Mouse (Mus musculus): ENCODE data around the gene Gm17387. TPM values are rescaled to one million over a fixed set of nuclear protein-coding genes. Genes with fewer than 3 reads are reported as not detected.

The Gm17387 gene
- total and polyA plus RNA-seq, 3 experiments: not detected

DNA sequence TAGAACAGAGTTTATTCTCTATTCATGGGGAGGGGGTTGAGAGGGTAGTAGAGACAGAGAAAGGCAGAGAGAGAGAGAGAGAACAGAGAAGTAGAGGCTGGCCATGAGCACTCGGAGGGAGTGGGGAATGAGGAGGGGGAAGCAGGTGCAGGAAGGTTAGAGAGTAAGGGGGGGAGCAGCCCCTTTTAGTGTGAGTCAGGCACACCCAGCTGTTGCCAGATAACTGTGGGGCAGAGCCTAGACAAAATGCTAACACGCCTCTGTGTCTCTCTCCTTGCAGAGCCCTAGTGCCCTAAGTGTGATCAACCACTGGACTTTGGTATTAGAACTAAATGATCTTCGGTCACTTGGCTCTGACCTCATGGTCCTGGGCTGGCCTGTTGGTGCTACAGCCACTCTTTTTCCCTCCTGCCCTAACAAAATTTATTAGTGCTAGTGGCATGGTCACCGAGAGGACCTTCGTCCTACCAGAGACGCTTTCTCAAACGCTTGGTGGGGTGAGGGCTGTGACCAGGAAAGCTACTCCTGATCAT lies 17.6 kb upstream of the Gm17387 start:
- Histone ChIP-seq H3K36me3 (ENCODE audit: control insufficient read depth in 1 of 2, insufficient read depth in 2 of 2, low read length in 2 of 2) (no peaks in the 10 kb centered on the region; a peak in 1 of 4 replicates), H3K4me3 (ENCODE audit: control insufficient read depth in 1 of 2, insufficient read depth in 1 of 2, low read depth in 2 of 2, low read length in 2 of 2) (peak overlapping the region; percentile 64 to 75; a peak in 3 of 4 replicates), H3K27ac (ENCODE audit: control insufficient read depth, low read depth, low read length) (no peak overlapping the region), H3K9ac (ENCODE audit: control insufficient read depth, low read depth, low read length, poor library complexity, severe bottlenecking) (peak overlapping the region; percentile 57; the same call in 1 of the 2 replicates), H3K27me3 (ENCODE audit: control insufficient read depth in 1 of 2, insufficient read depth in 2 of 2, low read length in 2 of 2) (0 out of 4 replicates have a peak, but pooled peaks cover 0 to 1% of the 10 kb centered on the region in 2 experiments), H3K79me2 (ENCODE audit: control insufficient read depth, insufficient read depth, low read length, poor library complexity) (no peaks in the 10 kb centered on the region), H3K9me3 (replicated peaks; ENCODE audit: insufficient read depth, low read length) (no peaks in the 10 kb centered on the region), H3K4me1 (ENCODE audit: control insufficient read depth in 1 of 2, insufficient read depth in 2 of 2, low read length in 2 of 2) (peaks cover 0 to 12% of the 10 kb centered on the region in 2 experiments; a peak in 2 of 4 replicates)
- TF ChIP-seq JUND (IDR thresholded peaks at IDR 0.05; ENCODE audit: low read depth, low read length): no peak
- TF ChIP-seq ELF1 (IDR thresholded peaks at IDR 0.05; ENCODE audit: low read depth, low read length): no peak
- no peak for TF ChIP-seq MEF2A (IDR thresholded peaks at IDR 0.05; ENCODE audit: extremely low read depth, insufficient replicate concordance, low read depth, low read length, poor library complexity, severe bottlenecking)
- TF ChIP-seq USF1 (IDR thresholded peaks at IDR 0.05; ENCODE audit: low read depth, low read length): no peak
- TF ChIP-seq ZKSCAN1 (IDR thresholded peaks at IDR 0.05; ENCODE audit: low read depth, low read length): no peak
- no peak for TF ChIP-seq CHD1 (IDR thresholded peaks at IDR 0.05; ENCODE audit: low read depth, low read length)
- TF ChIP-seq E2F4 (IDR thresholded peaks at IDR 0.05; ENCODE audit: borderline replicate concordance, low read depth, low read length): no peak
- TF ChIP-seq SMC3 (IDR thresholded peaks at IDR 0.05; ENCODE audit: low read depth, low read length): no peak
- TF ChIP-seq POLR2A (IDR thresholded peaks at IDR 0.05; ENCODE audit: control insufficient read depth in 1 of 2, insufficient read depth in 1 of 2, low read depth in 1 of 2, low read length in 2 of 2, poor library complexity in 1 of 2): no peak
- TF ChIP-seq TBP (IDR thresholded peaks at IDR 0.05; ENCODE audit: low read depth, low read length): no peak
- TF ChIP-seq CTCF (IDR thresholded peaks at IDR 0.05 in 2 of 3, conservative IDR thresholded peaks at IDR 0.05 in 1 of 3; ENCODE audit: control insufficient read depth in 1 of 3, insufficient read depth in 1 of 3, low read depth in 2 of 3, low read length in 3 of 3, poor library complexity in 1 of 3, severe bottlenecking in 1 of 3): no peak
- TF ChIP-seq MAX (IDR thresholded peaks at IDR 0.05; ENCODE audit: low read length): no peak
- TF ChIP-seq MXI1 (IDR thresholded peaks at IDR 0.05; ENCODE audit: low read depth, low read length): no peak
- no peak for TF ChIP-seq GATA1 (IDR thresholded peaks at IDR 0.05; ENCODE audit: low read depth, low read length)
- no peak for TF ChIP-seq NELFE (IDR thresholded peaks at IDR 0.05; ENCODE audit: low read depth, low read length)
- no peak for TF ChIP-seq TAL1 (IDR thresholded peaks at IDR 0.05; ENCODE audit: low read length)
- no peak for TF ChIP-seq ZMIZ1 (IDR thresholded peaks at IDR 0.05; ENCODE audit: low read depth, low read length)
- no peak for TF ChIP-seq POLR2AphosphoS5 (IDR thresholded peaks at IDR 0.05; ENCODE audit: borderline replicate concordance, low read depth, low read length)
- TF ChIP-seq CHD2 (IDR thresholded peaks at IDR 0.05; ENCODE audit: low read length): no peak
- no peak for DNase-seq (ENCODE audit: low read depth, low spot score)
